Mouse (Mus musculus) limb, embryonic 13.5 days (tissue): ENCODE results near the gene Serinc3. TPM values are rescaled to one million over a fixed set of nuclear protein-coding genes. Genes with fewer than 3 reads are reported as not detected.
"Not testable (repeated sequence)": the region's sequence is repeated elsewhere in the genome, so short reads cannot be mapped to it uniquely, and the experiment has no call there.

ENCODE experiments used
- ATAC-seq: fragments of 200-750 bp; cut with Nextera tagmentation; 2 replicates; pipeline ENCODE4 v1.8.0; 2017; ENCODE audit warnings: low read depth, moderate number of reproducible peaks, moderate TSS enrichment; ENCODE audit not compliant: low FRiP score
- H3K27ac ChIP-seq: fragments of 300-500 bp; sonication (generic); 2 replicates; pipeline ENCODE4 v1.5.1; 2015; ENCODE audit warnings: inconsistent platforms, mild to moderate bottlenecking, moderate library complexity
- H3K27me3 ChIP-seq: fragments of 300-500 bp; sonication (generic); 2 replicates; pipeline ENCODE4 v1.6.1; 2015; ENCODE audit warnings: mild to moderate bottlenecking, inconsistent platforms
- H3K36me3 ChIP-seq: fragments of 300-500 bp; sonication (generic); 2 replicates; pipeline ENCODE4 v1.6.1; 2015; ENCODE audit warnings: inconsistent platforms, mild to moderate bottlenecking, moderate library complexity
- H3K4me1 ChIP-seq: fragments of 300-500 bp; sonication (generic); 2 replicates; pipeline ENCODE4 v1.6.1; 2015; ENCODE audit warnings: inconsistent platforms
- H3K4me2 ChIP-seq: fragments of 300-500 bp; sonication (generic); replicated peaks from 2 replicates; pipeline ENCODE4 v1.6.1; 2015; ENCODE audit warnings: inconsistent platforms, mild to moderate bottlenecking, moderate library complexity
- H3K4me3 ChIP-seq: fragments of 300-500 bp; sonication (generic); 2 replicates; pipeline ENCODE4 v1.5.1; 2015; ENCODE audit warnings: moderate library complexity, mild to moderate bottlenecking, inconsistent platforms
- H3K9ac ChIP-seq: fragments of 300-500 bp; sonication (generic); 2 replicates; pipeline ENCODE4 v1.6.1; 2015; ENCODE audit warnings: mild to moderate bottlenecking, inconsistent platforms
- H3K9me3 ChIP-seq: fragments of 300-500 bp; sonication (generic); 2 replicates; pipeline ENCODE4 v1.6.1; 2016; ENCODE audit warnings: inconsistent platforms
- WGBS: fragments of 180-500 bp; shearing (Covaris S2); methylation state at CpG from one replicate; pipeline ENCODE4 v1.1.7; 2015; 5-methylcytosine and 5-hydroxymethylcytosine counted together
- polyA plus RNA-seq: library from polyadenylated mRNA; unstranded; fragments of >200 nt; fragmentation: Nextera tagmentation; extraction: Ambion mirVana; gene quantifications from 2 replicates; pipeline ENCODE4 v1.2.1, GENCODE M21; 2015

Serinc3 gene
- polyA plus RNA-seq, 1 experiment from 2014 or later = 31.2 TPM

GRCm38 (mm10) chr2:163660103-163660701, 15.3 kb upstream of the Serinc3 start:
- H3K4me1 ChIP-seq = peaks cover 30% of the 10 kb centered on the region
- no peak for ATAC-seq
- H3K4me2 ChIP-seq = no peak overlapping the region
- H3K27me3 ChIP-seq = no peaks in the 10 kb centered on the region
- no peak overlapping the region for H3K27ac ChIP-seq
- H3K9ac ChIP-seq = no peak overlapping the region
- H3K36me3 ChIP-seq = no peaks in the 10 kb centered on the region; the same call in 1 of the 2 replicates
- 84% methylated on average over 5 of the region's 5 CpGs for WGBS
- H3K9me3 ChIP-seq = no peaks in the 10 kb centered on the region
- H3K4me3 ChIP-seq = no peak overlapping the region

- peaks cover 30% of the 10 kb centered on the region for H3K4me1 ChIP-seq
- ATAC-seq = no peak
- H3K27ac ChIP-seq = peak overlapping the region; percentile 45; the same call in 1 of the 2 replicates
- no peaks in the 10 kb centered on the region for H3K27me3 ChIP-seq
- 0 out of 2 replicates have a peak overlapping the region, but pooled peaks have one; percentile 82 for H3K9ac ChIP-seq
- peak overlapping the region; percentile 59 for H3K4me2 ChIP-seq
- 73% methylated on average over 12 of the region's 12 CpGs for WGBS
- peak overlapping the region; percentile 84 for H3K4me3 ChIP-seq
- no peaks in the 10 kb centered on the region for H3K9me3 ChIP-seq
- no peaks in the 10 kb centered on the region; the same call in 1 of the 2 replicates for H3K36me3 ChIP-seq
Measured at GRCm38 (mm10) chr2:163659431-163659830, 14.5 kb upstream of the Serinc3 start.

- ATAC-seq = no peak
- Histone ChIP-seq H3K27ac (peak overlapping the region; percentile 69; the same call in 1 of the 2 replicates), H3K9me3 (no peaks in the 10 kb centered on the region), H3K4me2 (peak overlapping the region; percentile 59), H3K4me1 (peaks cover 30% of the 10 kb centered on the region), H3K9ac (peak overlapping the region; percentile 82; the same call in 1 of the 2 replicates), H3K27me3 (no peaks in the 10 kb centered on the region), H3K36me3 (no peaks in the 10 kb centered on the region), H3K4me3 (peak overlapping the region; percentile 84)
- WGBS = under 1% methylated on average over 8 of the region's 8 CpGs
Measured at GRCm38 (mm10) chr2:163658941-163659340, 14.0 kb upstream of the Serinc3 start.

- peak within 1 kb of the TSS; percentile 84 for H3K4me3 ChIP-seq
- no peaks in the 10 kb centered on the region for H3K27me3 ChIP-seq
- WGBS = under 1% methylated on average over 68 of the region's 71 CpGs
- peak within 1 kb of the TSS; percentile 69; the same call in 1 of the 2 replicates for H3K27ac ChIP-seq
- H3K9me3 ChIP-seq = no peaks in the 10 kb centered on the region
- peak within 1 kb of the TSS; percentile 59 for H3K4me2 ChIP-seq
- peak; percentile 91 for ATAC-seq
- peaks cover 30% of the 10 kb centered on the region for H3K4me1 ChIP-seq
- H3K9ac ChIP-seq = peak within 1 kb of the TSS; percentile 82
- H3K36me3 ChIP-seq = no peaks in the 10 kb centered on the region
Measured at GRCm38 (mm10) chr2:163657975-163658886, 13.3 kb upstream of the Serinc3 start, which contains the start of gene Pkig. Gene Pkig, plus strand, starts transcription at chr2:163658386.

- 81% methylated on average over 2 of the region's 2 CpGs for WGBS
- Histone ChIP-seq H3K4me1 (peaks cover 29% of the 10 kb centered on the region), H3K4me3 (no peak overlapping the region), H3K27ac (no peak overlapping the region), H3K9ac (no peak overlapping the region), H3K36me3 (no peaks in the 10 kb centered on the region), H3K4me2 (no peak overlapping the region), H3K27me3 (no peaks in the 10 kb centered on the region), H3K9me3 (no peaks in the 10 kb centered on the region)
- ATAC-seq = no peak
Measured at GRCm38 (mm10) chr2:163657486-163657885, 12.6 kb upstream of the Serinc3 start.

GRCm38 (mm10) chr2:163655699-163656098, 10.8 kb upstream of the Serinc3 start:
- WGBS = 95% methylated on average over 9 of the region's 12 CpGs
- H3K9me3 ChIP-seq, H3K4me2 ChIP-seq, H3K9ac ChIP-seq, H3K27ac ChIP-seq, ATAC-seq, H3K4me3 ChIP-seq, H3K27me3 ChIP-seq, H3K36me3 ChIP-seq: not testable (repeated sequence)
- peaks cover 14% of the 10 kb centered on the region for H3K4me1 ChIP-seq

GRCm38 (mm10) chr2:163646461-163647080, 1.6 kb upstream of the Serinc3 start:
- Histone ChIP-seq H3K9ac (no peak overlapping the region), H3K4me3 (no peak overlapping the region), H3K27me3 (no peaks in the 10 kb centered on the region), H3K4me1 (peaks cover 20% of the 10 kb centered on the region), H3K36me3 (peaks cover 5% of the 10 kb centered on the region; the same call in 1 of the 2 replicates), H3K27ac (no peak overlapping the region), H3K9me3 (peaks cover 8% of the 10 kb centered on the region), H3K4me2 (no peak overlapping the region)
- no peak for ATAC-seq
- WGBS = 87% methylated on average over 5 of the region's 5 CpGs

- Histone ChIP-seq H3K27me3 (no peaks in the 10 kb centered on the region), H3K9ac (no peak overlapping the region), H3K36me3 (peaks cover 8% of the 10 kb centered on the region; the same call in 1 of the 2 replicates), H3K4me1 (peaks cover 20% of the 10 kb centered on the region), H3K4me2 (peak overlapping the region; percentile 67), H3K27ac (no peak overlapping the region; the same call in 1 of the 2 replicates), H3K4me3 (no peak overlapping the region), H3K9me3 (peaks cover 8% of the 10 kb centered on the region)
- WGBS = 76% methylated on average over 11 of the region's 11 CpGs
- ATAC-seq = no peak
Measured at GRCm38 (mm10) chr2:163645700-163646460, 949 bp upstream of the Serinc3 start.

GRCm38 (mm10) chr2:163644047-163644446, 884 bp downstream of the Serinc3 start:
- ATAC-seq = no peak
- Histone ChIP-seq H3K9ac (peak overlapping the region; percentile 95), H3K36me3 (peaks cover 10% of the 10 kb centered on the region; the same call in 1 of the 2 replicates), H3K4me2 (peak overlapping the region; percentile 67), H3K4me1 (peaks cover 20% of the 10 kb centered on the region), H3K4me3 (peak overlapping the region; percentile 92), H3K27ac (peak overlapping the region; percentile 98), H3K9me3 (no peaks in the 10 kb centered on the region), H3K27me3 (no peaks in the 10 kb centered on the region)
- 6% methylated on average over 4 of the region's 4 CpGs for WGBS

GRCm38 (mm10) chr2:163643576-163643971, 1.4 kb downstream of the Serinc3 start:
- ATAC-seq = no peak
- Histone ChIP-seq H3K36me3 (peaks cover 11% of the 10 kb centered on the region; the same call in 1 of the 2 replicates), H3K4me1 (peaks cover 20% of the 10 kb centered on the region), H3K4me3 (peak overlapping the region; percentile 92), H3K27ac (0 out of 2 replicates have a peak overlapping the region, but pooled peaks have one; percentile 11), H3K27me3 (no peaks in the 10 kb centered on the region), H3K9me3 (no peaks in the 10 kb centered on the region), H3K9ac (peak overlapping the region; percentile 95), H3K4me2 (peak overlapping the region; percentile 67)
- WGBS = 77% methylated on average over 2 of the region's 2 CpGs
